Mouse (Mus musculus): ENCODE results near the gene Map4k3. TPM values are rescaled to one million over a fixed set of nuclear protein-coding genes. Genes with fewer than 3 reads are reported as not detected.

The Map4k3 gene
- polyA plus RNA-seq, 1 experiment from 2014 or later = 6.3 TPM

- ATAC-seq = no peak
- Histone ChIP-seq H3K9me3 (replicated peaks) (no peaks in the 10 kb centered on the region), H3K4me1 (no peaks in the 10 kb centered on the region), H3K27me3 (replicated peaks) (no peaks in the 10 kb centered on the region), H3K4me2 (no peak overlapping the region), H3K36me3 (no peaks in the 10 kb centered on the region), H3K27ac (no peak overlapping the region), H3K4me3 (no peak overlapping the region), H3K9ac (no peak overlapping the region)
- WGBS (ENCODE audit: insufficient replicate concordance) = 58% methylated on average over 1 of the region's 1 CpGs
Measured at GRCm38 (mm10) chr17:80670395-80670794, 57.9 kb downstream of the Map4k3 start.

DNA sequence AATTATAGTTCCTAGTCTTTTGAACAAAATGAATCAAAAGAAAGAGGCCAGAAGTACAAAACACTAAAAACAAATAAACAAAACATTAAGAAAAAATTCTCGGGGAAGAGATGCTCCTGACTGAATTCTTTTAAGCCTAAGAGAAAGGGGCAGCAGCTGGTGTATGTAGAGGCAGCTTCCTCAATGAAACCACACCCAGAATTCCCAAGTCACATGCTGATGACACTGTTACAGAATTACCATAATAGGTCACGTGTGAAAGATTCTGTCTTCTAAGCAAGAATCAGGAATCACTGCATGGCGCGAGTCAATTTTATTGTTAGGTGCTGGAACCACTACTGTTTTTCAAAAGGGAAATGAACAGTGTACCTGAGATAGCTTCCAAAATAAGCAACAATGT lies 64.7 kb downstream of the Map4k3 start:
- H3K27ac ChIP-seq = no peak overlapping the region
- no peak for ATAC-seq
- H3K9me3 ChIP-seq (replicated peaks) = no peaks in the 10 kb centered on the region
- H3K4me1 ChIP-seq = no peaks in the 10 kb centered on the region
- no peak overlapping the region for H3K4me3 ChIP-seq
- no peak overlapping the region for H3K4me2 ChIP-seq
- 75% methylated on average over 4 of the region's 4 CpGs for WGBS (ENCODE audit: insufficient replicate concordance)
- H3K27me3 ChIP-seq (replicated peaks) = no peaks in the 10 kb centered on the region
- H3K36me3 ChIP-seq = no peaks in the 10 kb centered on the region
- no peak overlapping the region for H3K9ac ChIP-seq

DNA sequence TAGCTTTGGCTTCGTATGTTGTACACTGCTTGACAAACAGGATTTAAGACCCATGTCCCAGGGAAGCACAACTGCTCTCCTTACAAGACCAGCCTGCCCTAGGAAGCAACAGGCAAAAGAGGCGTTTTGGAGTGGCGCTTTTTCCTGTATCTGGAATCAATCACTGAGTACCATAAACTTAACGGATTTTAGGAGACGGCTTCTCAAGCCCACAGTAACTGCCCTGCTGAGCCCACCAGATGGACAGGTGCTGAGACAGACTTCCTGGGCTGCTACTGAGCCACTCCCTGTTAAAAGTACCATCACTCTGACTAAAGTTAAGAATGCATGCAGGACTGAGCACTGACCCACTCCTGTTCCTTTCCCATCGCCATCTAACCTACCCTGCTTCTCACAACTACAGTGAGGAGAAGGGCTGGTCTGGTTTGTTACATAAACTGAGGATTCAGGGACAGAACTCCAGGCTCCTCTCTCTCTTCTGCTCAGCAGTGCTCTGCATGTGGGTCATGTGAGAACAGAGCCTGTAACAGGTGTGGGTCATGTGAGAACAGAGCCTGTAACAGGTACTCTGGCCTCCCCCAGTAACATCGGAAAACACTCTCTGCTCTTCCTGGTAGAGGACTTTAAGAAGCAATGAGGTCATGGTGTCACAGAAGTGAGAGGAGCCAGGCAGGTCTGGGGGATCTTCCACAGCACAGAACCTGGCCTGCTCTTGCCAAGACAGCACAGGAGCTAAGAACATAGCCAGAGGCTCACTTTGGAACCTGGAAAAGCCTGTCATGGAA lies 65.3 kb downstream of the Map4k3 start:
- H3K27ac ChIP-seq = no peak overlapping the region
- H3K27me3 ChIP-seq (replicated peaks) = no peaks in the 10 kb centered on the region
- no peaks in the 10 kb centered on the region for H3K36me3 ChIP-seq
- no peak for ATAC-seq
- no peak overlapping the region for H3K4me3 ChIP-seq
- no peaks in the 10 kb centered on the region for H3K9me3 ChIP-seq (replicated peaks)
- WGBS (ENCODE audit: insufficient replicate concordance) = 75% methylated on average over 7 of the region's 7 CpGs
- no peak overlapping the region for H3K9ac ChIP-seq
- no peak overlapping the region for H3K4me2 ChIP-seq
- no peaks in the 10 kb centered on the region for H3K4me1 ChIP-seq

DNA sequence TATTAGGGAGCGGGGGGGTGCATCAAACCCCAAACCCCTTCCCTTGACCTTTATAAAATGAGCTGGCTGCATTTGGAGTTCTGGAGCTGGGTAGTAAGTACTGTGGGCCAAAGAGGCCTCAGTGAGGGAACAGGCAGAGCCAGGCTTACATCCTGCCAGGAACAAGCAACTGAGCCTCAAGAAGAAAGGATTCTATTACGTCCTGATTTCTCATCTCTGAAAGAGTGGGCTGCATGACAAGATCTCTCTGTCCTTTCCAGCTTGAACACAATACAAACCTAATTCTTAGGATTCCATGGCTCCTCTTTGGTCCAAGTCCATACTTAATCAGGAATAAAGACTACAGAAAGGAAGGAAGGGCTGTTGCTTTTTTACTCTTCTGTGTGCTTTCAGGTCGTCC lies 66.4 kb downstream of the Map4k3 start:
- Histone ChIP-seq H3K4me3 (no peak overlapping the region), H3K27ac (no peak overlapping the region), H3K4me2 (no peak overlapping the region), H3K36me3 (no peaks in the 10 kb centered on the region), H3K27me3 (replicated peaks) (no peaks in the 10 kb centered on the region), H3K9me3 (replicated peaks) (no peaks in the 10 kb centered on the region), H3K4me1 (no peaks in the 10 kb centered on the region), H3K9ac (no peak overlapping the region)
- ATAC-seq = no peak
- 76% methylated on average over 3 of the region's 3 CpGs for WGBS (ENCODE audit: insufficient replicate concordance)

DNA sequence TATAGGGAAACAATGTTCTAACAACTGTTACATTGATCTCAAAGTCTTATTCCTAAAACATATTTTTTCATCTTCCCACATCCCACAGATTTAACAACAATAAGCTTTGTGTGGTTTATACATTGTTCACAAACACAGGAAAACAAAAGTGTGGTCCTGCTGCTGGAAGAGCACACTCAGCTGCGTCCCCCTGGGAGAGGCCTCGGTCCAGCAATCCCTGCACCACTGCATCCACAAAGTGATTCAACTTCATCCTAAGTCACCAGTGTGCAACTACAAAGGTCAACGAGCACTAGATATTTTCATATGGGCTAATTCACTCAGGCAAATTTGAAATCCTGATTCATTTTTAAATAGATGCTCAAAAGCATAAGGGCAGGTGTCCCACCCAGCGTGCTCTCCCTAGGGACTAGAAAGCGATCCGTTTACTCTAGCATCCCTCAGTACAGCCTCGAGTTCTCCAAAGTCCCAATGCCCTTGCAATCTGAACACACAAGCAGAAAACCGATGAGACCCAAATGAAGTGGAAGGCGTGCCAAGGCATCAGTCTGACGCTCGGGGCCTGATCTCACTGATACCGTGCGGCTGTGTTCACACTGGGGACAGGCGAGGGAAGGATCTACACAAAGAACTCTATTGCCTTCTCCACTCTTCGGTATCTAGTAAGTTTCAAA lies 67.4 kb downstream of the Map4k3 start:
- H3K36me3 ChIP-seq = no peaks in the 10 kb centered on the region
- no peak for ATAC-seq
- H3K9ac ChIP-seq = no peak overlapping the region
- H3K9me3 ChIP-seq (replicated peaks) = no peaks in the 10 kb centered on the region
- no peak overlapping the region for H3K27ac ChIP-seq
- H3K4me1 ChIP-seq = no peaks in the 10 kb centered on the region
- H3K27me3 ChIP-seq (replicated peaks) = no peaks in the 10 kb centered on the region
- H3K4me2 ChIP-seq = no peak overlapping the region
- WGBS (ENCODE audit: insufficient replicate concordance) = 82% methylated on average over 15 of the region's 15 CpGs
- H3K4me3 ChIP-seq = no peak overlapping the region

DNA sequence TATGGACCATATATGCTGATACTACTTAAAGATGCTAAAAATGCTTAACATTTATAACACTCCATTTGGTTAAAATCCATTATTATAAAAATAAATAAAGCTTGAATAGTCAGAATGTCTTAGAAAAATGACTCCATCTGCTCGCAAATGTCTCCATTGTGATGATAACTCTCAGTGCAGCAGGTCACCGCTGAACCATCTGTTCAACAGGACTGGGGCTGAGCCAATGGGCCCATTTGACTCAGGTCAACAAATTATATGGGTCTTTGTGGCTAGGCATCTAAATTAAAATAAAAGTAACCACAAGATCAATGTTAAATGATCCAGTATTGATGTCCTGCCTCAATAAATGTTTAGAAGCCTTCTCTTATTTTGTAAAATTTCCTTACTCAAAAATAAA lies 68.1 kb downstream of the Map4k3 start:
- H3K4me3 ChIP-seq = no peak overlapping the region
- no peaks in the 10 kb centered on the region for H3K36me3 ChIP-seq
- H3K9me3 ChIP-seq (replicated peaks) = no peaks in the 10 kb centered on the region
- H3K9ac ChIP-seq = no peak overlapping the region
- H3K27ac ChIP-seq = no peak overlapping the region
- no peaks in the 10 kb centered on the region for H3K27me3 ChIP-seq (replicated peaks)
- no peak for ATAC-seq
- 74% methylated on average over 2 of the region's 2 CpGs for WGBS (ENCODE audit: insufficient replicate concordance)
- no peak overlapping the region for H3K4me2 ChIP-seq
- H3K4me1 ChIP-seq = no peaks in the 10 kb centered on the region

GRCm38 (mm10) chr17:80659821-80660220 lies 68.5 kb downstream of the Map4k3 start:
- ATAC-seq = no peak
- no peaks in the 10 kb centered on the region for H3K4me1 ChIP-seq
- H3K9me3 ChIP-seq (replicated peaks) = no peaks in the 10 kb centered on the region
- no peak overlapping the region for H3K27ac ChIP-seq
- no peaks in the 10 kb centered on the region for H3K27me3 ChIP-seq (replicated peaks)
- no peaks in the 10 kb centered on the region for H3K36me3 ChIP-seq
- H3K4me2 ChIP-seq = no peak overlapping the region
- no peak overlapping the region for H3K9ac ChIP-seq
- H3K4me3 ChIP-seq = no peak overlapping the region
- 84% methylated on average over 5 of the region's 5 CpGs for WGBS (ENCODE audit: insufficient replicate concordance)

DNA sequence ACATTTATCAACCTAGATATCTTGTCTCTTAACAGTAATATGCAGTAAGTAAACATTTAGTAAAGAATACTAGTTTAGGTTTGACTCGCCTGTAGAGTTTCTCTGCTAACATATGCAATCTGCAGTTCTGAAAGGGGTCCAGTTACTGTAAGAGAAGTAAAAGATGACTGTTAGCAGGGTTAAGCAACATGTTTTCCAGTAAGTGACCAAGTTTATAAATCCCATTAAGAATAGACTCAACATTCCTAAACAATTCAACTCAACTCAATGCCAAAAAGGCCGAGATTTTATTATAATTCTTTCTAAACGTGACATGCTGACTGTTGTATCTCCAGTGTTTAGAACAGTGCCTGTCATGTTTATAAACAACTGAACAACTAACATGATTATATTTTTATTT lies 74.0 kb downstream of the Map4k3 start:
- Histone ChIP-seq H3K4me1 (no peaks in the 10 kb centered on the region), H3K27me3 (replicated peaks) (no peaks in the 10 kb centered on the region), H3K9me3 (replicated peaks) (no peaks in the 10 kb centered on the region), H3K4me3 (no peak overlapping the region), H3K27ac (no peak overlapping the region), H3K9ac (no peak overlapping the region), H3K36me3 (no peaks in the 10 kb centered on the region), H3K4me2 (no peak overlapping the region)
- WGBS (ENCODE audit: insufficient replicate concordance) = 63% methylated on average over 3 of the region's 3 CpGs
- no peak for ATAC-seq

- no peak for ATAC-seq
- H3K27ac ChIP-seq = no peak overlapping the region
- 66% methylated on average over 6 of the region's 6 CpGs for WGBS (ENCODE audit: insufficient replicate concordance)
- no peaks in the 10 kb centered on the region for H3K4me1 ChIP-seq
- H3K9ac ChIP-seq = no peak overlapping the region
- H3K4me2 ChIP-seq = no peak overlapping the region
- H3K4me3 ChIP-seq = no peak overlapping the region
- H3K9me3 ChIP-seq (replicated peaks) = no peaks in the 10 kb centered on the region
- H3K36me3 ChIP-seq = peaks cover 3% of the 10 kb centered on the region; the same call in 1 of the 2 replicates
- H3K27me3 ChIP-seq (replicated peaks) = no peaks in the 10 kb centered on the region
Measured at GRCm38 (mm10) chr17:80652740-80653139, 75.5 kb downstream of the Map4k3 start.

- peaks cover 16% of the 10 kb centered on the region for H3K36me3 ChIP-seq
- no peak overlapping the region for H3K27ac ChIP-seq
- ATAC-seq = no peak
- WGBS (ENCODE audit: insufficient replicate concordance) = 62% methylated on average over 5 of the region's 5 CpGs
- no peaks in the 10 kb centered on the region for H3K27me3 ChIP-seq (replicated peaks)
- H3K9ac ChIP-seq = no peak overlapping the region
- H3K4me1 ChIP-seq = no peaks in the 10 kb centered on the region
- no peak overlapping the region for H3K4me3 ChIP-seq
- no peaks in the 10 kb centered on the region for H3K9me3 ChIP-seq (replicated peaks)
- no peak overlapping the region for H3K4me2 ChIP-seq
Measured at GRCm38 (mm10) chr17:80646843-80647242, 81.4 kb downstream of the Map4k3 start.

GRCm38 (mm10) chr17:80646131-80646530 lies 82.2 kb downstream of the Map4k3 start:
- H3K4me1 ChIP-seq = no peaks in the 10 kb centered on the region
- H3K9ac ChIP-seq = no peak overlapping the region
- WGBS (ENCODE audit: insufficient replicate concordance) = 79% methylated on average over 6 of the region's 6 CpGs
- no peak overlapping the region for H3K4me3 ChIP-seq
- H3K27me3 ChIP-seq (replicated peaks) = no peaks in the 10 kb centered on the region
- H3K36me3 ChIP-seq = peaks cover 21% of the 10 kb centered on the region
- H3K27ac ChIP-seq = no peak overlapping the region
- ATAC-seq = no peak
- H3K9me3 ChIP-seq (replicated peaks) = no peaks in the 10 kb centered on the region
- H3K4me2 ChIP-seq = no peak overlapping the region

DNA sequence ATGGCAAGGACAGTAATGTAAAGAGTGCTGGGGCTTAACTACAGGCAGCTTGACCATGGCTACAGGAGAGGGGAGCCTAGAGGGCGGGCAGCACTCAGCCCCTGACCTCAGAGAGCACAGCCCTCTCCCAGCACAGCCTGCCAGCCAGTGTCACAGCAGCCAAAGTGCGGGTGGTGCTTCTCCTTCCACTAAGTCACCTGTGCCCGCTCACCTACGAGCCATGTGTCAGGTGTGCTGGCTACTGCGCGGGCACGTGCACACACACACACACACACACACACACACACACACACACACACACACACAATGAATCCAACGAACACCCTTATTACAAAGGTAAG lies 82.6 kb downstream of the Map4k3 start:
- no peak for ATAC-seq
- WGBS (ENCODE audit: insufficient replicate concordance) = 87% methylated on average over 8 of the region's 8 CpGs
- Histone ChIP-seq H3K27ac (no peak overlapping the region), H3K9ac (no peak overlapping the region), H3K4me1 (no peaks in the 10 kb centered on the region), H3K4me2 (no peak overlapping the region), H3K9me3 (replicated peaks) (no peaks in the 10 kb centered on the region), H3K36me3 (peaks cover 21% of the 10 kb centered on the region), H3K4me3 (no peak overlapping the region), H3K27me3 (replicated peaks) (no peaks in the 10 kb centered on the region)
